Mouse (Mus musculus): ENCODE measurements at regions not wholly inside any gene's neighbourhood (a gene's known extent, or its start where the extent isn't known, plus 50 kb on each side); places are given as distances from the start of the nearest gene placed in this dataset.

DNA sequence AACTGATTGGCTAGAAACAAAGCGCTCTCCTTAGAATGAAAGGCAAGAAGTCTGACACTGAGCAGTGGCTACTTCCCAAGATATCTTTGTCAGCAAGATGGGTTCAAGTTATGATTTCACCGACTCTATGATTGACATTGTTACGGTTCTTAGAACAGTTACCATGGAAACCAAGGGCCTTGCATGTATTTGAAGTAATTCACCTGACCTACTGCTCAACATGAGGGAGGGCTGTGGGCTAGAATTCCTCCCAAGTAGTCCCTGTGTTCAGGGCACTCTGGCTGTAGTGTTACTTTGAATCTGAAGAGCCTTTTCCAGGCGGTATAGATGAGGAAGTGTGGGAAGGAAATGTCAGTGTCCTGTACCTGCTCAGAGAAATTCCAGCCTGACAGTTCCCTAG, 281.1 kb downstream of the Tmem38b start:
- no peak for TF ChIP-seq EP300 (optimal IDR thresholded peaks at IDR 0.05)
- TF ChIP-seq CTCF (IDR thresholded peaks at IDR 0.05; ENCODE audit: low read depth), result no peak

Measured in stomach, postnatal 0 days (tissue).